Mouse (Mus musculus) skeletal muscle tissue, adult 2 months (tissue): Measurements from ENCODE around the gene Rnf43.

Experiments used
- DNase-seq: peaks from one replicate; pipeline ENCODE4 v3.0.0-alpha.2; 2012; ENCODE audit warnings: low read depth, low spot score

Rnf43 gene

DNA sequence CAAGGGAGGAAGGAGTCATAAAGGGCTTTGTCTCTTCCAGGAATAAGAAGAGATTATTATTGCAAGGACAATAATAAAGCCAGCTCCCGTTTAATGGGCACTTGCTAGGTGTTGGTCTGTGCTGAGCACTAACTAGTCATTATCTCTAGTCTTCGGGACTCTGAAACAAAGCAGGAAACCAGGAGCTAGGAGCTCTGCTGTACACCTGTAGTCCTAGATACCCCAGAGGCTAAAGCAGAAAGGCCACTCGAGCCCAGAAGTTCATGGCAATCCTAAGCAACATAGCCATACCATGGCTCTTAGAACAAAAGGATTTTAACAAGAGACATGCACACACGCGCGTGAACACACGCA lies 47.7 kb downstream of the Rnf43 start:
- no peak for DNase-seq

DNA sequence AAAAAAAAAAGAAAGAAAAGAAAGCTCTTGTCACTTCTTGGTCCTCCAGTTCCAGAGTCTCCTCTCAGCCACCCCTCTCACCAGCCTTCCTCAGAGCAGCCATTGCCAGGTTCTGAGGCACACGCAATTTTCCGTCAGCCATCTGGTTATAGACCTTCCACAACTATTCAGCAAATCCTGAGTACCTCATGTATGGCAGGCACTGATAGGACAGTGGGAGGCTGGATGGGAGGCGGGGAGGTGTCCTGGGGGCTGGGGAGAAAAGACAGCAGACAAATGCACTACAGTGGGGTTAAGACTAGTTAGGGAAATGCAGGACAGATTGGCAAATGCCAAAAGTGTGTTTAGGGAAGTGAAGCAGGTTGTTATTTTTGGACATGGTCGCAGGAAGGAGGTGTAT lies 49.7 kb downstream of the Rnf43 start:
- no peak for DNase-seq

DNA sequence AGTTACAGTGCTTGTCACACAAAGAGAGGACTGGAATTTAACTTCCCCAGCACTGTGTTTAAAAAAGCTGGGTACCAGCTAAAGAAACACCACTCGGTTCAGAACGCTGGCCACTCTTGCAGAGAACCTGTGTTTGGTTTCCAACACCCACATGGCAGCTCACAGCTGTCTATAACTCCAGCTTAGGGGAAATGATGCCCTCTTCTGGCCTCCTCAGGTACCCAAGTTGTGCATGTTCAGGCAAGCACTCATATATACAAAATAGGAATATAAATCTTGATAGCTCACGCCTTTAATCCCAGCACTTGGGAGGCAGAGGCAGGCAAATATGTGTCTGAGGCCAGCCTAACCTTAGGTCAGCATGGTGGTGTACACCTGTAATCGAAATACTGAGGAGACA lies 53.5 kb downstream of the Rnf43 start:
- DNase-seq = no peak

DNA sequence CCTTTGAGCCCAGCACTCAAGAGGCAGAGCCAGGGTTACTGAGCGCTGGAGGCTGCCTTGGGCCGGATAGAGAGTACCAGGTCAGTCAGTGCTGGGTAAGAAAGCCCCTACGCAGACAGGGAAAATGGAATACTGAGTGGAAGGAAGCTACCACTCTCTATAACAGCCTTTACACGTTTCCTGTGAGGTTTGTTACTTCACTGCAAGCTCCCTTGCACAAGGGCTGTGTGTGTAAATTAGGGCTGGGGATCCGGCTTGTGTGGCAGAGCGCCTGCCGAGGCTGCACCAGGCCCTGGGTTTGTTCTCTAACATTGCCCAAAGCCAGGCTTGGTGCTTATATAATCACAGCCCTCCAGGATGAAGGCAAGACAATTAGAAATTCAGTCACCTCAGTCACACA lies 57.0 kb downstream of the Rnf43 start:
- DNase-seq = no peak

DNA sequence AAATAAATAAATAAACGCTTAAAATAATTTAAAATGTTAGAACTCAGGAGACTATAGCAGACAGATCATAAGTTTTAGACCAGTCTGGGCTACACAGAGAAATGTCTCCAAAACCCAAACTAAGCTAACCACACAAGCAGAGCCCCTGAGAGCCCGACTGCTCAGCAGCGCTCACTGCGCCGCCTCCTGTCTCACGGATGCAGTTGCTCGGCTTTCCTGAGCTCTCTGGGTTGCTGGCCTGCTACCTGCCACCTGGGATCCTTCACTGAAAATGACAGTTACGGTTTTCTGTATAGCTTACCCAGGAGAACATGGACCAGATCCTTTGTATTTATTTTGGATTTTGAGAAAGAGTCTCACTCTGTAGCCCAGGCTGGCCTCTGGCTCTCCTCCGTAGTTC lies 57.8 kb downstream of the Rnf43 start:
- no peak for DNase-seq

DNA sequence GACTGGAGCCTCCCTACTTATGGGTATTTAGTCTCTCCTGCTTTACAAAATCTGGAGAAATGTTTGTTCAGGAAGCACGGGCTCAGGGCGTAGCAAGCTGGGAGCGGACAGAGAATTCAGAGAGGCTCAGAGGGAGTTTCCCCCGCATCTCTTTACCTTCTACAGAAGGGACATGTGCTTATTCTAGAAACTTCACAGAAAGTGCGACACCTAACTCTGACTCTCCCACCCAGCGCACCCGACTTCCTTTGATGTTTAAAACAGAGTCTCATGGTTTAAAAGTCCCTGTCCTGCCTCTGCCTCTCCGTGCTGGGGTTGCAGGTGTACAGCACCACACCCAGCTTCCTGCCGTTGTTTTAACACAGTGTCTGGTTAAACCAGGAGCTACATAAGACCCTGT lies 58.3 kb downstream of the Rnf43 start:
- DNase-seq = no peak

DNA sequence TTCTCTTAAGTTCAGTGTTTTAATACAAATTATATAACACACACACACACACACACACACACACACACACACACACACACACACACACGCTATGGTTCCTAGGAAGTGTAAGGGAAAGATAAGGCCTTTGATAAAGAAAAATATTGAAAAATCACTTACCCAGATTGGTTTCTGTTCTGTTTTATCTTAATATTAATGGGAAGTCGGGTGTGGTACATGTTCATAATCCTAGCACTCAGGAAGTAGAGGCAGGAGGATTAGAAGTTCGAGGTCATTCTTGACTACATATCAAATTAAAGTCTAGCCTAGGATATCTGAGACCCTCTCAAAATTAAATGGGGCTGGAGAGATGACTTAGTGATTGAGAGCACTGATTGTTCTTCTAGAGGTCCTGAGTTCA lies 59.6 kb downstream of the Rnf43 start:
- no peak for DNase-seq

DNA sequence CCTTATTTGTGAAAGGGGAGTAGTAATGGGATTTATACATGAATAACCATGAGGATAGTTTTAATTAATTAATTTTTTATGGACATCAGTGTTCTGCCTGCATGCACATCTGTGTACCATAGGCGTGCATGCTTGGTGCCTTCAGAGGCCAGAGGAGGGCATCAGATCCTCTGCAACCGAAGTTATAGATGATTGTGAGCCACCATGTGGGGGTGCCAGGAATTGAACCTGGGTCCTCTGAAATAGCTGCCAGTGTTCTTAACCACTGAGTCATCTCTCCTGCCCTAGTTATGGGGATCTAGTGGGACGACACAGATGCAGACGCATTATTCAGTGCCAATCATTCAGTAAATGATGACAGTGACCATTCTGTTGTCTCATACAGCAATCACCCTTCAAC lies 60.4 kb downstream of the Rnf43 start:
- DNase-seq = no peak

DNA sequence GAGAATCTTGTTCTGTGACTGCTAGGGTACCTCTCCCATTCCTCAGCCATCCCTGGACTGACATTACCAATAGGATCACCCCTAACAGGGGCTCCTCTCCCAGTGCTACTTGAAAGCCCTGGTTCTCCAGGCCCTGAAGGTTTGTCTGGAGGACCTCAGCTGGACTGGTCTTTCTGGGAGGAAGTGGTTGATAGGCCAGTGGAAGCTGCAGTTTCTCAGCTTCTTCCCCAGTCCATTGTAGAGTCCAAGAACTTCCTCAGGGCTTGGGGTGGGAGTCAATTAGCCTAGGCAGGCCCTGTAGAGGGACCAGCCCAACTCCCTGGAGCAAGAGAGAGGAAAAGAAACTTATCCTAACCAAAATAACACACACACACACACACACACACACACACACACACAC lies 63.0 kb downstream of the Rnf43 start:
- no peak for DNase-seq

DNA sequence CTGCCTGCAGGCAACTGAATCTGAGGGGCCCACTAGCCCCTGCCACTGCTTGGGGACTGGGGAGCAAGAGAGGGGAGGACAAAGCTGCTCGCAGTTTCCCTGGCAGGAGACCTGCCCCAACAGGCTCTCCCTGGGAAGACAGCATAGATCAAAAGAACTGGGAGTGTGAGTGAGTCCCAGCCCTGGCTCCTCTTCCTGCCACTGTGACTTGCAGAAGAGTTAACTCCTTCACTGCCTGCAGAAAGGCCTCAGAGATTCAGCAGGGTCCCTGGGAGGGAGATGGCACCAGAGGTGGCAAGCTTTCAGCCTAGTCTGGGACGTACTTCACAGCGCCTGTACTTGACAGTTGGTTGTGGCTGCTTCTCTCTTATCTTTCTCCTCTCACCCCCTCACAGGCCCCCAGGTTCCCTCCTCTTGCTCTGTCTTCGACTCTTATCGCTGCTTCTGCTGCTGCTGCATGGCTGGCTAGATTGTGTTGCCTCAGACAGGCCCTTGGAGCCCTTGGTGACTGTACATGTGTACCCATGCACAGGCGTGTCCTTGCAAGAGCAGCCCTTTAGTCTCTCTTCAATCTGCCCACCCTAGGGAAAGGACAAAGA lies 63.5 kb downstream of the Rnf43 start:
- no peak for DNase-seq

DNA sequence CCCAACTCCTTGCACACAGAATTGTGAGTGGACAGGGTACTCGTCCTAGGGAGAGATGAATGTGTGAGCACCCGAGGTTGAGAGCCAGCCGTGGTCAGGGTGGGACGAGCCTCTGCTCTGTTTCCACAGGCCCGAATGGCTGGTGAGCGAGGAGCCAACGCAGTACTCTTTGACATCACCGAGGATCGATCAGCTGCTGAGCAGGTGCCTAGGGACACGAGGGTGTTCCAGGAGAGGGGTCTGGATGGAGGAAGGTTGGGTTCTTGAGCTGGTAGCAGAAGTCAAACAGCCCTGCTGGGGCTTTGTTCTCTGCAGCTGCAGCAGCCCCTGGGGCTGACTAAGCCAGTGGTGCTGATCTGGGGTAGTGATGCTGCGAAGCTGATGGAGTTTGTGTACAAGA lies 64.5 kb downstream of the Rnf43 start:
- DNase-seq = no peak

DNA sequence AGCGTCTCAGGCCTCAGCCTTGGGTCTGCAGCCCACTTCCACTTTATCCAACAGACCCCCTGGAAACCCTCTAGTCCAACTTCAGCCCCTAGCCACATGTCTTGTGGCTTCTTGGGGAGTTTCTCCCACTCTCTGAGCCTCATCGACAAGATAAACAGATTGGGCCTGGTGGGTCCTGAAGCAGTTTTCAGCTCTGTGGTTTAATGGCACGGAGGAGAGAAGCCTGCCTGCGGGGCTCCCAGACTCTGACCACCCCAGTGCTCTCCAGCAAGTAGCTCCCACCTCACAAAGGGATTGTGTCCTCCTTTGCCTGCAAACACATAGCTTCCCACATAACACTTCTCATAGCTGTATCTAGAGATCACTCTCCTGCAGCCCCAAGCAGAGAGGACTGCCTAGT lies 64.9 kb downstream of the Rnf43 start:
- no peak for DNase-seq

DNA sequence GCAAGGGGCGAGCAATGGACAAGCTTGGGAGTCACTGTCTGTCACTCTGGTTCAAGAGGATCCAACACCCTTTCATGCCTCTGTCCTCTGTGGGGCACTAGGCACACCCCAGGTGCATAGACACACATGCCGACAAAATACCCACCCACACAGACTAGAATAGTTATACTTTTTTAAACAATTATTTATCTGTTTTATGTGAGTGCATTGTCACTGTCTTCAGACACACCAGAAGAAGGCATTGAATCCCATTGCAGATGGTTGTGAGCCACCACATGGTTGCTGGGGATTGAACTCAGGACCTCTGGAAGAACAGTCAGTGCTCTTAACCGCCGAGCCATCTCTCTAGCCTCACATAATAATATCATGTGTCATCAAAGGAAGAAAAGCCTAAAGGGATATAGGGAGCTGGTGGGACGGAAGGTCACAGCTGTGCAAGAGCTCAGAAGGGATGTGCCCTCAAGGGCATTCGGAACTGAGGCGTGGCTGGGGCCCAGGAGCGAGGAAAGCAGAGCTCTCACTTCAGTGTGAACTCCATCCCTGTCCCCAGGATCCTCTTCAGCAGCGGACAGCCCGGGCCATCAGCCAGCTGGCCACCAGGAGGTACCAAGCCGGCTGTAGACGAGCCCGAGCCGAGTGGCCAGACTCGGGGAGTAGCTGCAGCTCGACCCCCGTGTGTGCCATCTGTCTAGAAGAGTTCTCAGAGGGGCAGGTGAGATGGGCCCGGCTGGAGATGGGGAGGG lies 66.5 kb downstream of the Rnf43 start:
- DNase-seq = no peak

DNA sequence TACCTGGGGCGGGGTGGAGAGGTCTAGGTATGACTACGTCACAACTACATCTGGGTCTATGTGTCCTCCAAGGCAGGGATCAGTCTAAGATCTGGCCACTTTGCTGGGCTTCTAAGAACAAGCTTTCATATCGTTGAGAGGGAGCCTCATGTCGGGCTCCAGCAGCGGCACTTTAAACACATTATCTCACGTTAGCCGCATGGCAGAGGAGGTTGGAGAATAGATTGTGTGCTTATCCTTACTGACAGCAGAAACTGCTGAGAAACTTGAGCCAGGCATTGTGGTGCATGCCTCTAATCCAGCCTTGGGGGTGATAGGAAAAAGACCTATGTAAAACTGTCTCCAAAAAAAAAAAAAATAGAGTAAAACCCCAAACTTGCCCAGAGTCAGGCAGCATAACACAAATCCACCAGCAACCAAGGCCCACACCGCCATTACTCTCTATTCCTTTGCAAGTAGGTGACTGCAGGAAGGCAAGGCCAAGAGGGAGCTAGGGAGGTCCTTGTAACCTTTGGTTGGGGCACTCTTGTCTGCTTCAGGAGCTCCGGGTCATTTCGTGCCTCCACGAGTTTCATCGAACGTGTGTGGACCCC lies 67.2 kb downstream of the Rnf43 start:
- DNase-seq = no peak

DNA sequence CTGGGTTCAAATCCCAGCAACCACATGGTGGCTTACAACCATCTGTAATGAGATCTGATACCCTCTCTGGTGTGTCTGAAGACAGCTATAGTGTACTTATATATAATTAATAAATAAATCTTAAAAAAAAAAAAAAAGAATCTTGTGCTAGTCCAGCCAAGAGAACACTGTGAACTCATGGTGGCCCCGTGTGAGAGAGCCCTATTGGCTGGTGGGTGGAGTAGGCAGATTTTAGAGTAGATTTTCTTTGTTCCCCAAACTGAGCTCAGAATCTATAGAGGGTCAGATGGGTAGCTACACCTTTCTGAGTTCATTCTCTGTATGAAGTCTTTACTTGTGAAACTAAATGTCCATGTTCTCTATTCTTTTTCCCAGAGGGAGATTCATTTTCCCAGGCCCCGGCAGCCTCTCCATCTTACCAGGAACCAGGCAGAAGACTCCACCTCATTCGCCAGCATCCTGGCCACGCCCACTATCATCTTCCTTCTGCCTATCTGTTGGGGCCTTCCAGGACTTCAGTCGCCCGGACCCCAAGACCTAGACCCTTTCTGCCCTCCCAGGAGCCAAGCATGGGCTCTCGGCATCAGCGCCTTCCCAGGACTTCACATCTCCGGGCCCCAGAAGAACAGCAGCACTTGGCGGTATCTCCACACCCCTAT lies 68.3 kb downstream of the Rnf43 start:
- DNase-seq = no peak

DNA sequence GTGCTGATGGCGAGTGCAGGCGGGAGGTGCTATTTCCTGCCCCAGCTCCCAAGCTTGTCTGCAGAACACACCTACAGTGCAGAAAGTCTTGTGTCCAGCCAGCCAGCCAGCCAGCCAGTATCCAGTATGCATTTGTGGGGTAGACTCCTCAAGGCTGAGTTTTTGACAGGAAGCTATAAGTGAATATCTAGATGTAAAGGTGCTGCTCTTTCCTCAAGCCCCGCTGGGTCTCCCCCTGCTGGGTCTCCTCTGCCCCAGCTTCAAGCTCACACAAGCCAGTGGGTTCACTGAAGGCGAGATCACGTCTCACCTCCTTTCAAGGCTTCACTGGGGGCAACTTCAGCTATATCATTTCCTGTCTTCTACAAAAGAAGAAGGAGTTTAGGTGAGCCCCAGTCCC lies 71.8 kb downstream of the Rnf43 start:
- DNase-seq = no peak

DNA sequence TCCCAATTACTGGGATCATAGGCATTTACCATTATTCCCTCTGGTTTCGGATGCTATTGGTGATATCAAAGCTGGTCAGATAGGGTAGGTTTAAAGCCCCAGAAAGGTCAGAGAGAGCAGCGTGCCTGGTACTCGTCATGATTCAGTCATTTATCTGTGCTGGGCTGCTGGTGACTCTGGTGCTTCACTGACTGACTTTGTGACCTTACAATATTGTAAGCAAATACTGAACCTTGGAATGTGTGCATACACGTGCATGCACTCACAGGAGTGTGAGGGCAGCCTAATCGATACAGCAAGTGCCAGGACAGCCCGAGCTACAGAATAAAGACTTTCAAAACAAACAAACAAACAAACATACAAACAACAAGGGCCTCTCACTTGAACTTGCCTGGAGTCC lies 73.2 kb downstream of the Rnf43 start:
- DNase-seq = no peak

DNA sequence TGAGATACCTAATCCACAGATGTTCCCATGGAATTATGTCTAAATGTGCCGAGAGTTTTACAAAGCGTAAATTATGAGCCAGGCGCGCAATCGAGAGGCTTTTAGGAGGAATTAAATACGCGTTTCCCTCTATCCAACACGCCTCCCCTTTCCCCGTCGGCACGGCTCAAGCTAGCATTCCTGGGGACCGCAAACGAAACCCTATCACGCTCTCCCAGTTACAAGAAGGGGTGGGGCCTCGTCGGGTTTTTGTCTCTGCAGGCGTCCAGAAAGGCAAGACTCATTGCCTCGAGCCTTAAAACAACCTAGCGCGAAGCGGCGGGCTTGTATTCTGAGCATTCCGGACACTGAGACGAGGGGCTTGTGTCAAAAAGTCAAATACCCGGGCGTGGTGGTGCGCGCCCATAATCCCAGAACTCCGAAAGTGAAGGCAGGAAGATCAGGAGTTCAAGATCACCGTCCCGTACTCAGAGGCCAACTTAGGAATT lies 74.2 kb downstream of the Rnf43 start:
- no peak for DNase-seq

DNA sequence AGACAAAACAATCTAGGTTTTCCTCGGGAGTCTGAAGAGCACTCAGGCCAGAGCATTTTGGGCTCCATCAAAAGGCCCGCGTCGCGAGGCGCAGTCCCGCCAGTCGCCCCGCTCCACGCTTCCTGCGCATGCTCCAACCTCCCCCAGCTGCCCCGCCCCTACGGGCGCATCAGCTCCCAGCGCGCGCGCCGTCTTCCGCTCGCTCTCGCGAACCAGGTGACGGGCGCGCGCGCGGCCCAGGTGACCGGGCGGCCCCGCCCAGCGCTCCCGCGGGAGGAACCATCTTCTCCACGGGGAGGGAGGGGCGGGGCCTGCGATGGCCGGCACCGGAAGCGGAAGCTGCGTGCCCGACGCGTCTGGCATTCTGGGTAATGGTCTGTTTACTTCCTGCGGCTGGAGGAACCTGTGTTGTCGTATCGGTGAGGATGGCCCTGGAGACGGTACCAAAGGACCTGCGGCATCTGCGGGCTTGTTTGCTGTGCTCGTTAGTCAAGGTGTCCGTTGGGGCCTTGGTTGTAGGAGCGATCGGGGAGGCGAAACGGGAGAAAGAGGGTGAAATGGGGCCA lies 74.7 kb downstream of the Rnf43 start, which contains the start of gene Supt4a:
Gene Supt4a, plus strand, starts transcription at position 378 of the 566 bp plus-strand sequence.
- DNase-seq = peak; percentile 95

DNA sequence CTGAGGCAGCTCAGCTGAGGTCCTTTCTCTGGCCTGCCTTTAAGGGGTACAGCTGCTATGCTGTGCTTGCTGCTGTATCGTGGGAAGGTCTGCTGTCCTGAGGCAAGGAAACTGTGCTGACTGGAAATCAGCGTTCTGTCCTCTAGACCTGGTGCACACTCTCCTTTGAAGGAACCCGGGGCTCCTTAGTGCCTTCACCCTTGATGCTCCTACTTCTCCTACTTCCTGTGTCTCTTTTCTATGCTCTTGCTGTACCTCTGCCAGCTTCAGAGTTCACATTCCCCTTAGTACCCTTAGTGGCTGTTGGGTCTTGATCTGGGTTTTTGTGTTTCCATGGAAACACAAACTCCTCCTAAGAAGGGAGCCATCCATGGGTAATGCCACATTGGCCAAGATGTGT lies 81.2 kb downstream of the Rnf43 start:
- no peak for DNase-seq

DNA sequence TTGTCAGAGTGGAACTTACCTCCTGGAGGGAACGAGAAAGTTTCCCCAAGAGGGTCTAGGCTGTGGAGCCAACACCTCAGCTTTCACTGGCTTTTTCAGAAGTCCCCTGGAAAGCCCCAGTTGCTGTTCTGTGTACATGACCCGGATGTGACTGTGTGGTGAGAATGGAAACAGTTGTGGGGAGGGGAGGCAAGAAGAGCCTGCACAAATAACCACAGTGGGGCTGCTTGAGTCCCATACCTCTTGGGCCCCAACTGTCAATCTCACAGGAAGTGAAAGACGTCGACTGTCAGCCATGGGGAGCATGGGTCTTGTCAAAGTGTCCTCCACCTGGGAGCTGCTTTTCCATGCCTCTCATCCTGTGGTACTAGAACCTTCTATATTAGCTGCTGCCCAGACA lies 82.4 kb downstream of the Rnf43 start:
- peak; percentile 43 for DNase-seq
